Mouse (Mus musculus): ENCODE data around the gene Llgl1. TPM values are rescaled to one million over a fixed set of nuclear protein-coding genes. Genes with fewer than 3 reads are reported as not detected.

The Llgl1 gene
- polyA plus RNA-seq, 1 experiment from 2014 or later = 66.9 TPM

DNA sequence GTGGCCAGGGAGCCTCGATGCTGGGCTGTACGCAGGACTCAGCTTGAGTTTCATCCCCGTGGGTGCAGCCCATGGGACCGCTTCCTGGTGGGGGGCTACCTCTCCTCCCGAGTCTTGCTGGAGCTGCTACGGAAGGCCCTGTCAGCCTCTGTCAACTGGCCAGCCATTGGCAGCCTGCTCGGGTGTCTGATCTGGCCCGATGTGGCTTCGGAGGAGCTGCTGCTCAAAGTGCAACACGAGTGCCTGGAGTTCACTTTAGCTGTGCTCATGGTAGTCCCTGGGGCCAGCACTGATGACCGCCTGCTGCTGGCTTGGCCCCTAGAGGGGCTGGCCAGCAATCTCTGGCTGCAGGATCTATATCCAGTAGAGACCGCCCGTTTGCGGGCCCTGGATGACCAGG, 31.7 kb downstream of the Llgl1 start:
- Histone ChIP-seq H3K9ac (ENCODE audit: low read length) (no peak overlapping the region), H3K27me3 (replicated peaks; ENCODE audit: control insufficient read depth, insufficient read depth, low read length) (no peaks in the 10 kb centered on the region), H3K4me1 (ENCODE audit: control insufficient read depth, insufficient read depth, low read length) (peaks cover 12% of the 10 kb centered on the region), H3K9me3 (replicated peaks; ENCODE audit: control insufficient read depth, low read length) (no peaks in the 10 kb centered on the region), H3K4me3 (ENCODE audit: low read depth, low read length) (no peak overlapping the region), H3K27ac (ENCODE audit: low read depth, low read length) (no peak overlapping the region), H3K4me2 (ENCODE audit: low read length) (no peak overlapping the region), H3K36me3 (ENCODE audit: control insufficient read depth, insufficient read depth, low read length) (peaks cover 36% of the 10 kb centered on the region)
- DNase-seq (ENCODE audit: low spot score) (no peak), ATAC-seq (no peak)
- WGBS = 91% methylated on average over 13 of the region's 14 CpGs

DNA sequence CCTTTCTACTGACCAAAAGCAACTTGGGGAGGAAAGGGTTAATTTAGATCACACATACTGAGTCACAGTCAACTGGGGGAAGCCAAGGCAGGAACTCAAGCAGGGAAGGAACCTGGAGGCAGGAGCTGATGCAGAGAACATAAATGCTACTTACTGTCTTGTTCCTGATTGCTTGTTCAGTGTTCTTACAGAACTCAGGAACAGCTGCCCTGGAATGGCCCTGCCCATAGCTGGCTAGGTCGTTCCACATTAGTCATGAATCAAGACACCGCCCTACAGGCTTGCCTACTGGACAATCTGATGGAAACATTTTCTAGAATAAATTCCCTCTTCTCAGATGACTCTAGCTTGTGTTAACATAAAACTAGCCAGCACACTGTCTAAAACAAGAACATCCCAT, 34.7 kb downstream of the Llgl1 start:
- Histone ChIP-seq H3K4me3 (ENCODE audit: low read depth, low read length) (no peak overlapping the region), H3K9me3 (replicated peaks; ENCODE audit: control insufficient read depth, low read length) (no peaks in the 10 kb centered on the region), H3K27me3 (replicated peaks; ENCODE audit: control insufficient read depth, insufficient read depth, low read length) (no peaks in the 10 kb centered on the region), H3K4me2 (ENCODE audit: low read length) (no peak overlapping the region), H3K27ac (ENCODE audit: low read depth, low read length) (no peak overlapping the region), H3K9ac (ENCODE audit: low read length) (no peak overlapping the region), H3K4me1 (ENCODE audit: control insufficient read depth, insufficient read depth, low read length) (no peaks in the 10 kb centered on the region), H3K36me3 (ENCODE audit: control insufficient read depth, insufficient read depth, low read length) (peaks cover 41% of the 10 kb centered on the region)
- ATAC-seq = no peak
- 91% methylated on average over 2 of the region's 2 CpGs for WGBS
- no peak for DNase-seq (ENCODE audit: low spot score)

DNA sequence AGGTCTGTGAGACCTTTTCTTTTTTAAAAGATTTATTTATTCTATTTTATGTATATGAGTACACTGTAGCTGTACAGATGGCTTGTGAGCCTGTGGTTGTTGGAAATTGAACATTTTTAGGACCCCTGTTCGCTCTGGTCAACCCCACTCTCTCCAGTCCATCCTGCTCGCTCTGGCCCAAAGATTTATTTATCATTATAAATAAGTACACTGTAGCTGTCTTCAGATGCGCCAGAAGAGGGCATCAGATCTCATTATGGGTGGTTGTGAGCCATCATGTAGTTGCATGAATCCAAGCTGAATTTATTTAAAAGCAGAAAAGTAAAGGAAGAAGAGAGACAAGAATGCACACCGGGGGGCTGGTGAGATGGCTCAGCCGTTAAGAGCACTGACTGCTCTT, 35.7 kb downstream of the Llgl1 start:
- Histone ChIP-seq H3K27me3 (replicated peaks; ENCODE audit: control insufficient read depth, insufficient read depth, low read length) (no peaks in the 10 kb centered on the region), H3K36me3 (ENCODE audit: control insufficient read depth, insufficient read depth, low read length) (peaks cover 50% of the 10 kb centered on the region), H3K4me1 (ENCODE audit: control insufficient read depth, insufficient read depth, low read length) (no peaks in the 10 kb centered on the region), H3K9ac (ENCODE audit: low read length) (no peak overlapping the region), H3K4me3 (ENCODE audit: low read depth, low read length) (no peak overlapping the region), H3K27ac (ENCODE audit: low read depth, low read length) (no peak overlapping the region), H3K4me2 (ENCODE audit: low read length) (no peak overlapping the region), H3K9me3 (replicated peaks; ENCODE audit: control insufficient read depth, low read length) (no peaks in the 10 kb centered on the region)
- ATAC-seq (no peak), DNase-seq (ENCODE audit: low spot score) (no peak)
- WGBS = 75% methylated on average over 5 of the region's 5 CpGs

DNA sequence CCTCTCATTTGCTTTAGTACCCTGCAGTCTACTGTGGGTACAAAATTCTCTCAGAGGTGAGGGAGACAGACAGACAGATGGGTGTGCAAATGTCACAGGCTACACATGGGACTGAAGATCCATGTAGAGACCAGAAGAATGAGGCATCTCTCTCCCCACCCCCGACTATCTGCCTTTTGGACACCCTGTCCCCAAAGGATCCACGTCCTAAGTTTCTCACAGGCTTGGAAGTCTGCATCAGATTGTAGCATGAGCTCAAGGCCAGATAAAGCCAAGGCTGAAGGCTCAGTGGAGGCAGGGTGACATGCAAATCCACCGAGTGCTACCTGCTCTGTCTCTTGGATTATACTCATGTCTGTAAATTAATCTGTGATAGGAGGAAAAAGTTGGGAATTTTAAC, 37.0 kb downstream of the Llgl1 start:
- H3K4me3 ChIP-seq (ENCODE audit: low read depth, low read length) = no peak overlapping the region
- no peak overlapping the region for H3K27ac ChIP-seq (ENCODE audit: low read depth, low read length)
- no peaks in the 10 kb centered on the region for H3K27me3 ChIP-seq (replicated peaks; ENCODE audit: control insufficient read depth, insufficient read depth, low read length)
- H3K9ac ChIP-seq (ENCODE audit: low read length) = no peak overlapping the region
- no peak for ATAC-seq
- no peaks in the 10 kb centered on the region for H3K9me3 ChIP-seq (replicated peaks; ENCODE audit: control insufficient read depth, low read length)
- peaks cover 49% of the 10 kb centered on the region for H3K36me3 ChIP-seq (ENCODE audit: control insufficient read depth, insufficient read depth, low read length)
- no peak overlapping the region for H3K4me2 ChIP-seq (ENCODE audit: low read length)
- no peak for DNase-seq (ENCODE audit: low spot score)
- 79% methylated on average over 3 of the region's 3 CpGs for WGBS
- no peaks in the 10 kb centered on the region for H3K4me1 ChIP-seq (ENCODE audit: control insufficient read depth, insufficient read depth, low read length)

DNA sequence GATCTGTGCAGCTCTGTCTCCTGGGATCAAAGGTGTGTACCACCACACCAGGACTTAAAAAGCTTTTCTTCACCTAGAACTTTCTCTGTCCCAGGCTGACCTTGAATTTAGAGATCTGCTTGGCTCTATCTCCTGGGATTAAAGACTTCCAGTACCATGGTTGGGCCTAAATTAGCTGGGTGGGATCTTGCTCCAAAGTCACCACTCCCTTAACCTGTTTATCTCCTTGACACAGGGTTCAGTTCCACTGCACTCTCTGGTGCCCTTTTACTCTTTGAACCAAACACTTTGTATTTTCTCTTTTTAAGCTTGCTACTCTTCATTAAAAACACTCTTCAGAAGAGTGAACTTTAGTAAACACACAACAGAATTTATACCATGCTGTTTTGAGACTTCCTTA, 37.9 kb downstream of the Llgl1 start:
- DNase-seq (ENCODE audit: low spot score) = no peak
- ATAC-seq = no peak
- H3K27me3 ChIP-seq (replicated peaks; ENCODE audit: control insufficient read depth, insufficient read depth, low read length) = no peaks in the 10 kb centered on the region
- no peak overlapping the region for H3K27ac ChIP-seq (ENCODE audit: low read depth, low read length)
- no peaks in the 10 kb centered on the region for H3K9me3 ChIP-seq (replicated peaks; ENCODE audit: control insufficient read depth, low read length)
- no peak overlapping the region for H3K9ac ChIP-seq (ENCODE audit: low read length)
- H3K4me1 ChIP-seq (ENCODE audit: control insufficient read depth, insufficient read depth, low read length) = no peaks in the 10 kb centered on the region
- no peak overlapping the region for H3K4me2 ChIP-seq (ENCODE audit: low read length)
- H3K4me3 ChIP-seq (ENCODE audit: low read depth, low read length) = no peak overlapping the region
- peaks cover 49% of the 10 kb centered on the region for H3K36me3 ChIP-seq (ENCODE audit: control insufficient read depth, insufficient read depth, low read length)

DNA sequence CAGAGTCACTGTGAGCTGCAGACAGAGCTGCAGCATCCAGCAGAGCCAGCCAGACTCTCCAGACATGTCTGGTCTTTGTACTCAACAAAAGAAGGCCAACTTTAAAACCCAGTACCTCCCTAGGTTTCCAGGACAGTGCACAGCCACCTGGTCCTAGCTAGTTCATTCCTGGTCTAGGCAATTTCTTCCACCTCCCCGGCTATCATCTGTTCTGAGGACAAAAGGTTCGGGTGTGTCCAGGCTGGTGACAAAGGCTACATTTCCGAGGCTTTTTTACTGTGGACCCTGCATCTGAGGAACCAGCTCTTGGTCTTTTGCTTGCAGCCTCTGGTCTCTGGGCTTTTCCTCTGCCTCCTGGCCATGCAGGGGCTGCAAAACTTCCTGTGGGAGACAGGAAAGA, 40.8 kb downstream of the Llgl1 start:
- Histone ChIP-seq H3K27me3 (replicated peaks; ENCODE audit: control insufficient read depth, insufficient read depth, low read length) (no peaks in the 10 kb centered on the region), H3K36me3 (ENCODE audit: control insufficient read depth, insufficient read depth, low read length) (peaks cover 65% of the 10 kb centered on the region), H3K4me1 (ENCODE audit: control insufficient read depth, insufficient read depth, low read length) (no peaks in the 10 kb centered on the region), H3K9ac (ENCODE audit: low read length) (no peak overlapping the region), H3K9me3 (replicated peaks; ENCODE audit: control insufficient read depth, low read length) (no peaks in the 10 kb centered on the region), H3K4me2 (ENCODE audit: low read length) (no peak overlapping the region), H3K27ac (ENCODE audit: low read depth, low read length) (no peak overlapping the region), H3K4me3 (ENCODE audit: low read depth, low read length) (no peak overlapping the region)
- WGBS = 79% methylated on average over 3 of the region's 3 CpGs
- ATAC-seq (no peak), DNase-seq (ENCODE audit: low spot score) (no peak)

DNA sequence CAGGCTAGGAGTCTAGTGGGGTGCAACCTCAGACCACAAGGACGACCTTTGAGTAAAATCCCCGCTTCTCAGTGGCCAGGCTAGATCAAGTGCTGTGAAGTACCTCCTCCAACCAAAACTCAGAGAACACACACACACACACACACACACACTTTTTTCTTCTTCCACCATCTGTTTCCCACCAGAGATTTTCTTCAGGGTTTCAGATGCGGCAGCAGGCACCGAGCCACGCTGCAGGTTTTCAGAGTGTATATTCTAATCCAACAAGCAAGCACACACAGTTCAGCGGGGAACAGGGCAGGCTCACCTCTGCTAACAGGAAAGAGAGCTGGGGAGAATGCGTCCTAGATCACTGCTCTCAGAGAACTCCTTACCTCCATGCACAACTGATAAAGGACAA, 56.0 kb downstream of the Llgl1 start:
- H3K27me3 ChIP-seq (replicated peaks; ENCODE audit: control insufficient read depth, insufficient read depth, low read length) = no peaks in the 10 kb centered on the region
- no peak for ATAC-seq
- peaks cover 74% of the 10 kb centered on the region for H3K36me3 ChIP-seq (ENCODE audit: control insufficient read depth, insufficient read depth, low read length)
- H3K4me2 ChIP-seq (ENCODE audit: low read length) = no peak overlapping the region
- H3K4me1 ChIP-seq (ENCODE audit: control insufficient read depth, insufficient read depth, low read length) = no peaks in the 10 kb centered on the region
- 92% methylated on average over 7 of the region's 7 CpGs for WGBS
- no peak overlapping the region for H3K27ac ChIP-seq (ENCODE audit: low read depth, low read length)
- no peak overlapping the region for H3K4me3 ChIP-seq (ENCODE audit: low read depth, low read length)
- DNase-seq (ENCODE audit: low spot score) = no peak
- H3K9me3 ChIP-seq (replicated peaks; ENCODE audit: control insufficient read depth, low read length) = no peaks in the 10 kb centered on the region
- no peak overlapping the region for H3K9ac ChIP-seq (ENCODE audit: low read length)

DNA sequence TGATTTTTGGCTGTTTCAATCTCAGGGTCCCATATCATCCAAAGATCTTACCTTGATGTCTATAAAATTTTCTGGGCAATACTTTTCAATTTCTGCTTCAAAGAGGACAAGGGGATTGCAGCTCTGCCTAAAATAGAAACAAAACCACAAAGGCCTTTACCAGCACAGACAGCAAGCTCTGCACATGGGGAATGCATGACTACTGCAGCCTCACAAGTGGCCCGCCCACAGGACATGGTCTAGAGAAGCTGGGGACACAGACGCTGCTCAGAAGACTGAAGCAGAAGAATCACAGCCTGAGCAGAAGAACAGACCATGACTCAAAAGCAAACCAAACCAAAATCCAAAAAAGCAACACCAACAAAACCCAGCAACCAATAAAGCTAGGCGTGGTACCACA, 62.2 kb downstream of the Llgl1 start:
- Histone ChIP-seq H3K27ac (ENCODE audit: low read depth, low read length) (no peak overlapping the region), H3K4me3 (ENCODE audit: low read depth, low read length) (no peak overlapping the region), H3K9ac (ENCODE audit: low read length) (no peak overlapping the region), H3K36me3 (ENCODE audit: control insufficient read depth, insufficient read depth, low read length) (peaks cover 37% of the 10 kb centered on the region), H3K9me3 (replicated peaks; ENCODE audit: control insufficient read depth, low read length) (no peaks in the 10 kb centered on the region), H3K4me1 (ENCODE audit: control insufficient read depth, insufficient read depth, low read length) (no peaks in the 10 kb centered on the region), H3K27me3 (replicated peaks; ENCODE audit: control insufficient read depth, insufficient read depth, low read length) (no peaks in the 10 kb centered on the region), H3K4me2 (ENCODE audit: low read length) (no peak overlapping the region)
- no peak for ATAC-seq
- no peak for DNase-seq (ENCODE audit: low spot score)
- WGBS = 97% methylated on average over 3 of the region's 3 CpGs
